Mouse (Mus musculus): ENCODE measurements at regions not wholly inside any gene's neighbourhood (a gene's known extent, or its start where the extent isn't known, plus 50 kb on each side); places are given as distances from the start of the nearest gene placed in this dataset.

GRCm38 (mm10) chr10:126734661-126735060 lies 166.5 kb downstream of the Atp23 start:
- DNase-seq (ENCODE audit: low spot score), result no peak

GRCm38 (mm10) chr10:126727840-126728239 lies 173.3 kb downstream of the Atp23 start:
- DNase-seq (ENCODE audit: low spot score), result no peak

GRCm38 (mm10) chr10:126717961-126718360 lies 183.2 kb downstream of the Atp23 start:
- DNase-seq (ENCODE audit: low spot score), result no peak

- DNase-seq (ENCODE audit: low spot score), result no peak
These were observed 189.4 kb downstream of the Atp23 start for GRCm38 (mm10) chr10:126711758-126712157.

- DNase-seq (ENCODE audit: low spot score), result no peak
These were observed 191.8 kb downstream of the Atp23 start for GRCm38 (mm10) chr10:126709219-126709917.

GRCm38 (mm10) chr10:126708730-126709129 lies 192.4 kb downstream of the Atp23 start:
- DNase-seq (ENCODE audit: low spot score), result no peak

- DNase-seq (ENCODE audit: low spot score), result no peak
These were observed 192.9 kb downstream of the Atp23 start for GRCm38 (mm10) chr10:126708215-126708614.

GRCm38 (mm10) chr10:126697086-126697485 lies 204.1 kb downstream of the Atp23 start:
- no peak for DNase-seq (ENCODE audit: low spot score)

- no peak for DNase-seq (ENCODE audit: low spot score)
These were observed 210.1 kb downstream of the Atp23 start for GRCm38 (mm10) chr10:126690914-126691673.

- DNase-seq (ENCODE audit: low spot score), result no peak
These were observed 220.6 kb downstream of the Atp23 start for GRCm38 (mm10) chr10:126680275-126681184.

GRCm38 (mm10) chr10:126679224-126680120 lies 221.7 kb downstream of the Atp23 start:
- no peak for DNase-seq (ENCODE audit: low spot score)

- DNase-seq (ENCODE audit: low spot score), result no peak
These were observed 227.7 kb downstream of the Atp23 start for GRCm38 (mm10) chr10:126673437-126673836.

- DNase-seq (ENCODE audit: low spot score), result no peak
These were observed 236.6 kb downstream of the Atp23 start for GRCm38 (mm10) chr10:126664408-126665083.

- no peak for DNase-seq (ENCODE audit: low spot score)
These were observed 237.6 kb downstream of the Atp23 start for GRCm38 (mm10) chr10:126663461-126664013.

- DNase-seq (ENCODE audit: low spot score), result no peak
These were observed 238.4 kb downstream of the Atp23 start for GRCm38 (mm10) chr10:126662765-126663164.

- no peak for DNase-seq (ENCODE audit: low spot score)
These were observed 240.0 kb downstream of the Atp23 start for GRCm38 (mm10) chr10:126661095-126661615.

- no peak for DNase-seq (ENCODE audit: low spot score)
These were observed 241.1 kb downstream of the Atp23 start for GRCm38 (mm10) chr10:126660024-126660423.

GRCm38 (mm10) chr10:126652693-126653092 lies 248.5 kb downstream of the Atp23 start:
- no peak for DNase-seq (ENCODE audit: low spot score)

GRCm38 (mm10) chr10:126646587-126646986 lies 254.6 kb downstream of the Atp23 start:
- no peak for DNase-seq (ENCODE audit: low spot score)

- no peak for DNase-seq (ENCODE audit: low spot score)
These were observed 259.3 kb downstream of the Atp23 start for GRCm38 (mm10) chr10:126641792-126642289.

Data from urinary bladder, postnatal 25 days (tissue).